Mouse (Mus musculus): ENCODE results near the gene Klk6. TPM values are rescaled to one million over a fixed set of nuclear protein-coding genes. Genes with fewer than 3 reads are reported as not detected.

Gene Klk6
- polyA plus RNA-seq, 1 experiment from 2014 or later: not detected

GRCm38 (mm10) chr7:43854642-43855380 is 30.5 kb downstream of the Klk6 start:
- WGBS: 48% methylated on average over 9 of the region's 9 CpGs
- Histone ChIP-seq H3K4me2 (replicated peaks; ENCODE audit: low read depth, low read length) (no peak overlapping the region), H3K36me3 (ENCODE audit: insufficient read depth, low read length) (no peaks in the 10 kb centered on the region), H3K9me3 (ENCODE audit: low read length) (peaks cover under 1% of the 10 kb centered on the region; the same call in 1 of the 2 replicates), H3K4me1 (ENCODE audit: insufficient read depth, low read length) (no peaks in the 10 kb centered on the region), H3K9ac (replicated peaks; ENCODE audit: low read length) (no peak overlapping the region), H3K27me3 (ENCODE audit: insufficient read depth, low read length) (no peaks in the 10 kb centered on the region), H3K4me3 (ENCODE audit: low read length) (no peak overlapping the region), H3K27ac (ENCODE audit: low read length) (no peak overlapping the region)
- no peak for ATAC-seq (ENCODE audit: low FRiP score, low TSS enrichment)

- Histone ChIP-seq H3K27me3 (ENCODE audit: insufficient read depth, low read length) (no peaks in the 10 kb centered on the region), H3K4me3 (ENCODE audit: low read length) (no peak overlapping the region), H3K9me3 (ENCODE audit: low read length) (peaks cover 4% of the 10 kb centered on the region; the same call in 1 of the 2 replicates), H3K9ac (replicated peaks; ENCODE audit: low read length) (no peak overlapping the region), H3K4me1 (ENCODE audit: insufficient read depth, low read length) (no peaks in the 10 kb centered on the region), H3K4me2 (replicated peaks; ENCODE audit: low read depth, low read length) (no peak overlapping the region), H3K27ac (ENCODE audit: low read length) (no peak overlapping the region), H3K36me3 (ENCODE audit: insufficient read depth, low read length) (no peaks in the 10 kb centered on the region)
- 77% methylated on average over 3 of the region's 3 CpGs for WGBS
- ATAC-seq (ENCODE audit: low FRiP score, low TSS enrichment): no peak
These were observed 31.4 kb downstream of the Klk6 start for GRCm38 (mm10) chr7:43855709-43856108.

GRCm38 (mm10) chr7:43856307-43856706 is 32.0 kb downstream of the Klk6 start:
- Histone ChIP-seq H3K4me2 (replicated peaks; ENCODE audit: low read depth, low read length) (no peak overlapping the region), H3K9me3 (ENCODE audit: low read length) (peaks cover 4% of the 10 kb centered on the region; the same call in 1 of the 2 replicates), H3K4me3 (ENCODE audit: low read length) (no peak overlapping the region), H3K27ac (ENCODE audit: low read length) (no peak overlapping the region), H3K9ac (replicated peaks; ENCODE audit: low read length) (no peak overlapping the region), H3K36me3 (ENCODE audit: insufficient read depth, low read length) (no peaks in the 10 kb centered on the region), H3K4me1 (ENCODE audit: insufficient read depth, low read length) (no peaks in the 10 kb centered on the region), H3K27me3 (ENCODE audit: insufficient read depth, low read length) (no peaks in the 10 kb centered on the region)
- WGBS: 73% methylated on average over 7 of the region's 7 CpGs
- ATAC-seq (ENCODE audit: low FRiP score, low TSS enrichment): no peak

GRCm38 (mm10) chr7:43857501-43857900 is 33.2 kb downstream of the Klk6 start:
- H3K9me3 ChIP-seq (ENCODE audit: low read length): peaks cover 4% of the 10 kb centered on the region; the same call in 1 of the 2 replicates
- no peak overlapping the region for H3K4me2 ChIP-seq (replicated peaks; ENCODE audit: low read depth, low read length)
- no peak overlapping the region for H3K4me3 ChIP-seq (ENCODE audit: low read length)
- no peaks in the 10 kb centered on the region for H3K36me3 ChIP-seq (ENCODE audit: insufficient read depth, low read length)
- no peaks in the 10 kb centered on the region for H3K4me1 ChIP-seq (ENCODE audit: insufficient read depth, low read length)
- H3K9ac ChIP-seq (replicated peaks; ENCODE audit: low read length): no peak overlapping the region
- H3K27ac ChIP-seq (ENCODE audit: low read length): no peak overlapping the region
- 92% methylated on average over 12 of the region's 12 CpGs for WGBS
- no peak for ATAC-seq (ENCODE audit: low FRiP score, low TSS enrichment)
- no peaks in the 10 kb centered on the region for H3K27me3 ChIP-seq (ENCODE audit: insufficient read depth, low read length)

GRCm38 (mm10) chr7:43860411-43860810 is 36.1 kb downstream of the Klk6 start:
- no peaks in the 10 kb centered on the region for H3K27me3 ChIP-seq (ENCODE audit: insufficient read depth, low read length)
- ATAC-seq (ENCODE audit: low FRiP score, low TSS enrichment): no peak
- H3K27ac ChIP-seq (ENCODE audit: low read length): no peak overlapping the region
- H3K9ac ChIP-seq (replicated peaks; ENCODE audit: low read length): no peak overlapping the region
- no peaks in the 10 kb centered on the region for H3K4me1 ChIP-seq (ENCODE audit: insufficient read depth, low read length)
- 46% methylated on average over 8 of the region's 8 CpGs for WGBS
- H3K4me3 ChIP-seq (ENCODE audit: low read length): no peak overlapping the region
- no peaks in the 10 kb centered on the region for H3K36me3 ChIP-seq (ENCODE audit: insufficient read depth, low read length)
- no peak overlapping the region for H3K4me2 ChIP-seq (replicated peaks; ENCODE audit: low read depth, low read length)
- H3K9me3 ChIP-seq (ENCODE audit: low read length): peaks cover 4% of the 10 kb centered on the region; the same call in 1 of the 2 replicates

GRCm38 (mm10) chr7:43873237-43873636 is 48.9 kb downstream of the Klk6 start:
- H3K27ac ChIP-seq (ENCODE audit: low read length): no peak overlapping the region
- H3K4me2 ChIP-seq (replicated peaks; ENCODE audit: low read depth, low read length): no peak overlapping the region
- ATAC-seq (ENCODE audit: low FRiP score, low TSS enrichment): 0 out of 2 replicates have a peak, but pooled peaks have one; percentile 37
- peaks cover 7% of the 10 kb centered on the region; the same call in 1 of the 2 replicates for H3K4me1 ChIP-seq (ENCODE audit: insufficient read depth, low read length)
- no peaks in the 10 kb centered on the region for H3K36me3 ChIP-seq (ENCODE audit: insufficient read depth, low read length)
- 0 out of 2 replicates have a peak, but pooled peaks cover under 1% of the 10 kb centered on the region for H3K9me3 ChIP-seq (ENCODE audit: low read length)
- 10% methylated on average over 10 of the region's 10 CpGs for WGBS
- no peaks in the 10 kb centered on the region for H3K27me3 ChIP-seq (ENCODE audit: insufficient read depth, low read length)
- no peak overlapping the region for H3K4me3 ChIP-seq (ENCODE audit: low read length)
- H3K9ac ChIP-seq (replicated peaks; ENCODE audit: low read length): no peak overlapping the region

GRCm38 (mm10) chr7:43873674-43874073 is 49.4 kb downstream of the Klk6 start:
- 59% methylated on average over 3 of the region's 3 CpGs for WGBS
- H3K9me3 ChIP-seq (ENCODE audit: low read length): 0 out of 2 replicates have a peak, but pooled peaks cover 2% of the 10 kb centered on the region
- H3K27ac ChIP-seq (ENCODE audit: low read length): no peak overlapping the region
- H3K9ac ChIP-seq (replicated peaks; ENCODE audit: low read length): no peak overlapping the region
- no peaks in the 10 kb centered on the region for H3K27me3 ChIP-seq (ENCODE audit: insufficient read depth, low read length)
- no peaks in the 10 kb centered on the region for H3K36me3 ChIP-seq (ENCODE audit: insufficient read depth, low read length)
- H3K4me3 ChIP-seq (ENCODE audit: low read length): no peak overlapping the region
- H3K4me2 ChIP-seq (replicated peaks; ENCODE audit: low read depth, low read length): no peak overlapping the region
- no peak for ATAC-seq (ENCODE audit: low FRiP score, low TSS enrichment)
- H3K4me1 ChIP-seq (ENCODE audit: insufficient read depth, low read length): peaks cover 7% of the 10 kb centered on the region; the same call in 1 of the 2 replicates

GRCm38 (mm10) chr7:43874868-43875375 is 50.6 kb downstream of the Klk6 start:
- Histone ChIP-seq H3K4me3 (ENCODE audit: low read length) (no peak overlapping the region), H3K4me2 (replicated peaks; ENCODE audit: low read depth, low read length) (no peak overlapping the region), H3K27me3 (ENCODE audit: insufficient read depth, low read length) (no peaks in the 10 kb centered on the region), H3K36me3 (ENCODE audit: insufficient read depth, low read length) (no peaks in the 10 kb centered on the region), H3K4me1 (ENCODE audit: insufficient read depth, low read length) (peaks cover 4% of the 10 kb centered on the region; the same call in 1 of the 2 replicates), H3K9ac (replicated peaks; ENCODE audit: low read length) (no peak overlapping the region), H3K9me3 (ENCODE audit: low read length) (0 out of 2 replicates have a peak, but pooled peaks cover 2% of the 10 kb centered on the region), H3K27ac (ENCODE audit: low read length) (no peak overlapping the region)
- no peak for ATAC-seq (ENCODE audit: low FRiP score, low TSS enrichment)
- WGBS: 54% methylated on average over 6 of the region's 6 CpGs

- no peak overlapping the region for H3K27ac ChIP-seq (ENCODE audit: low read length)
- no peaks in the 10 kb centered on the region for H3K36me3 ChIP-seq (ENCODE audit: insufficient read depth, low read length)
- H3K9me3 ChIP-seq (ENCODE audit: low read length): 0 out of 2 replicates have a peak, but pooled peaks cover 2% of the 10 kb centered on the region
- no peak overlapping the region for H3K9ac ChIP-seq (replicated peaks; ENCODE audit: low read length)
- no peak overlapping the region for H3K4me3 ChIP-seq (ENCODE audit: low read length)
- 74% methylated on average over 4 of the region's 4 CpGs for WGBS
- H3K4me2 ChIP-seq (replicated peaks; ENCODE audit: low read depth, low read length): no peak overlapping the region
- peak; percentile 37; the same call in 1 of the 2 replicates for ATAC-seq (ENCODE audit: low FRiP score, low TSS enrichment)
- H3K27me3 ChIP-seq (ENCODE audit: insufficient read depth, low read length): 0 out of 2 replicates have a peak, but pooled peaks cover under 1% of the 10 kb centered on the region
- no peaks in the 10 kb centered on the region for H3K4me1 ChIP-seq (ENCODE audit: insufficient read depth, low read length)
These were observed 52.1 kb downstream of the Klk6 start for GRCm38 (mm10) chr7:43876444-43876843.

- no peak overlapping the region for H3K4me3 ChIP-seq (ENCODE audit: low read length)
- no peaks in the 10 kb centered on the region for H3K36me3 ChIP-seq (ENCODE audit: insufficient read depth, low read length)
- H3K27me3 ChIP-seq (ENCODE audit: insufficient read depth, low read length): 0 out of 2 replicates have a peak, but pooled peaks cover 4% of the 10 kb centered on the region
- no peak overlapping the region for H3K4me2 ChIP-seq (replicated peaks; ENCODE audit: low read depth, low read length)
- ATAC-seq (ENCODE audit: low FRiP score, low TSS enrichment): no peak
- 0 out of 2 replicates have a peak, but pooled peaks cover 3% of the 10 kb centered on the region for H3K4me1 ChIP-seq (ENCODE audit: insufficient read depth, low read length)
- H3K9ac ChIP-seq (replicated peaks; ENCODE audit: low read length): no peak overlapping the region
- 50% methylated on average over 1 of the region's 1 CpGs for WGBS
- H3K27ac ChIP-seq (ENCODE audit: low read length): no peak overlapping the region
- 0 out of 2 replicates have a peak, but pooled peaks cover 2% of the 10 kb centered on the region for H3K9me3 ChIP-seq (ENCODE audit: low read length)
These were observed 54.0 kb downstream of the Klk6 start for GRCm38 (mm10) chr7:43878281-43878680.
